Comparison of ENCODE assay signal across 9 mouse cellular contexts in genomic region chr11:30057299-30057698, GRCm38 (mm10). TPM values are rescaled to one million over a fixed set of nuclear protein-coding genes. Genes with fewer than 3 reads are reported as not detected.
DNase-seq lines count a peak whose midpoint lies in the region; ATAC-seq and TF ChIP-seq lines count a peak whose summit lies in the region.
"Had no signal": no experiment of that assay in that cellular context is flagged by ENCODE, and none has a peak within 500 bp of the region (broad histone marks: within the 10 kb centered on the region; RNA-seq: fewer than 3 reads in every experiment).

No protein-coding gene starts in this region.

- peak overlapping the region; percentile 19; the same call in 1 of the 2 replicates for H3K9ac ChIP-seq in MEL (ENCODE audit: control insufficient read depth, low read depth, low read length, poor library complexity, severe bottlenecking)
- H3K9ac ChIP-seq: midbrain, embryonic 12.5 days had no signal

- H3K4me1 ChIP-seq in MEL (ENCODE audit: control insufficient read depth in 1 of 2, insufficient read depth in 2 of 2, low read length in 2 of 2), result peaks cover 0 to 4% of the 10 kb centered on the region in 2 experiments; a peak in 1 of 4 replicates
- H3K4me1 ChIP-seq: midbrain, embryonic 12.5 days had no signal

- H3K27ac ChIP-seq in left cerebral cortex, adult 2 months, result no peak overlapping the region
- no peak overlapping the region for H3K27ac ChIP-seq in MEL (ENCODE audit: control insufficient read depth, low read depth, low read length)
- H3K27ac ChIP-seq: midbrain, embryonic 12.5 days had no signal

- intact Hi-C loops in left cerebral cortex, adult 2 months (cut with DNase I), result no loop called here
- intact Hi-C loops in left cerebral cortex, postnatal 4 days (cut with DNase I), result no loop called here

- no peak for TF ChIP-seq EP300 in MEL (IDR thresholded peaks at IDR 0.05; ENCODE audit: low read depth in 1 of 2, low read length in 2 of 2)

- H3K9me3 ChIP-seq in MEL (replicated peaks; ENCODE audit: insufficient read depth, low read length), result no peaks in the 10 kb centered on the region
- H3K9me3 ChIP-seq: midbrain, embryonic 12.5 days had no signal

- no peak for DNase-seq in left cerebral cortex, adult 2 months (ENCODE audit: extremely low spot score in 1 of 2, low spot score in 2 of 2)
- DNase-seq in left cerebral cortex, postnatal 4 days, result no peak
- DNase-seq in MEL (ENCODE audit: low read depth, low spot score), result peak; percentile 80
- peak; percentile 18 for DNase-seq in brain, embryonic 14.5 days (ENCODE audit: low read depth)
- DNase-seq in gastrocnemius, postnatal 4 days (ENCODE audit: low spot score in 2 of 2), result no peak
- no peak for DNase-seq in adrenal gland, adult 18-20 months (ENCODE audit: low spot score in 2 of 2)

- H3K36me3 ChIP-seq in MEL (ENCODE audit: control insufficient read depth in 1 of 2, insufficient read depth in 2 of 2, low read length in 2 of 2), result no peaks in the 10 kb centered on the region
- H3K36me3 ChIP-seq: midbrain, embryonic 12.5 days had no signal

- H3K27me3 ChIP-seq in MEL (ENCODE audit: control insufficient read depth in 1 of 2, insufficient read depth in 2 of 2, low read length in 2 of 2), result peaks cover 0 to 2% of the 10 kb centered on the region in 2 experiments; a peak in 1 of 4 replicates
- H3K27me3 ChIP-seq: midbrain, embryonic 12.5 days had no signal

- H3K79me2 ChIP-seq in MEL (ENCODE audit: control insufficient read depth, insufficient read depth, low read length, poor library complexity), result no peaks in the 10 kb centered on the region

- TF ChIP-seq RAD21 in MEL (IDR thresholded peaks at IDR 0.05; ENCODE audit: low read depth, low read length), result peak; percentile 75

- TF ChIP-seq CTCF in left cerebral cortex, adult 2 months (IDR thresholded peaks at IDR 0.05), result peak; percentile 25
- TF ChIP-seq CTCF in MEL (IDR thresholded peaks at IDR 0.05 in 2 of 3, conservative IDR thresholded peaks at IDR 0.05 in 1 of 3; ENCODE audit: control insufficient read depth in 1 of 3, insufficient read depth in 1 of 3, low read depth in 2 of 3, low read length in 3 of 3, poor library complexity in 1 of 3, severe bottlenecking in 1 of 3), result peak; percentile 40 to 85 (median 81)
- peak; percentile 34; the same call in 1 of the 2 replicates for TF ChIP-seq CTCF in brain, embryonic 14.5 days (IDR thresholded peaks at IDR 0.05; ENCODE audit: borderline replicate concordance, extremely low read depth, insufficient read depth, insufficient read length)

- no peak overlapping the region for H3K4me3 ChIP-seq in left cerebral cortex, adult 2 months
- peak overlapping the region; percentile 36 to 53 for H3K4me3 ChIP-seq in MEL (ENCODE audit: control insufficient read depth in 1 of 2, insufficient read depth in 1 of 2, low read depth in 2 of 2, low read length in 2 of 2)
- H3K4me3 ChIP-seq: erythroblast, embryonic 14.5 days; midbrain, embryonic 12.5 days had no signal

- no peak for TF ChIP-seq POLR2A in MEL (IDR thresholded peaks at IDR 0.05; ENCODE audit: control insufficient read depth in 1 of 2, insufficient read depth in 1 of 2, low read depth in 1 of 2, low read length in 2 of 2, poor library complexity in 1 of 2)
- no peak for TF ChIP-seq POLR2A in brain, embryonic 14.5 days (IDR thresholded peaks at IDR 0.05; ENCODE audit: borderline replicate concordance, extremely low read depth, insufficient read depth, insufficient read length, poor library complexity, severe bottlenecking)

- ATAC-seq in megakaryocyte, adult 5-6 weeks (ENCODE audit: poor library complexity, severe bottlenecking), result peak; percentile 85

TF ChIP-seq in MEL, 35 proteins besides CTCF, POLR2A, EP300 and RAD21:
- no peak for TF ChIP-seq USF2 (IDR thresholded peaks at IDR 0.05; ENCODE audit: borderline replicate concordance in 1 of 2, insufficient read depth in 1 of 2, low read depth in 1 of 2, low read length in 2 of 2)
- no peak for TF ChIP-seq GABPA (IDR thresholded peaks at IDR 0.05; ENCODE audit: low read depth, low read length)
- 0 out of 2 replicates have a peak, but pooled peaks have one; percentile 10 for TF ChIP-seq NRF1 (IDR thresholded peaks at IDR 0.05; ENCODE audit: insufficient read depth, low read depth, low read length, poor library complexity, severe bottlenecking)
- TF ChIP-seq ZMIZ1 (IDR thresholded peaks at IDR 0.05; ENCODE audit: low read depth, low read length), result no peak
- TF ChIP-seq TAL1 (IDR thresholded peaks at IDR 0.05; ENCODE audit: low read length), result no peak
- TF ChIP-seq SMC3 (IDR thresholded peaks at IDR 0.05; ENCODE audit: low read depth, low read length), result peak; percentile 90
- TF ChIP-seq MXI1 (IDR thresholded peaks at IDR 0.05; ENCODE audit: low read depth, low read length), result no peak
- TF ChIP-seq RCOR1 (IDR thresholded peaks at IDR 0.05; ENCODE audit: low read depth, low read length), result peak; percentile 61; the same call in 1 of the 2 replicates
- TF ChIP-seq ZC3H11A (IDR thresholded peaks at IDR 0.05; ENCODE audit: low read depth, low read length), result peak; percentile 72

RNA-seq across cellular contexts. Expression of gene Eml6, which starts 31.5 kb away (rescaled TPM):
- total RNA-seq in left cerebral cortex, adult 2 months (2021), result 10 to 100 TPM; 19.7 to 24.0 TPM
- 10 to 100 TPM; 21.6 to 25.0 TPM for total RNA-seq in left cerebral cortex, postnatal 4 days (2021)
- 2.5 and 2.7 TPM in 2 replicates for total RNA-seq in MEL (2012; rRNA removed)
- polyA plus RNA-seq in MEL (2012; ENCODE audit: insufficient read depth in 1 of 2, insufficient read length in 2 of 2, low read depth in 1 of 2, low replicate concordance in 2 of 2, missing spikeins in 1 of 2), result 1 to 10 TPM in 1 of 2 experiments, not detected in 1; 2.8 TPM
- 11.5 and 17.1 TPM in 2 replicates for polyA plus RNA-seq in brain, embryonic 14.5 days (2012; rRNA removed)
- total RNA-seq in megakaryocyte, adult 5-6 weeks (2015), result 1.9 and 2.1 TPM in 2 replicates
- 2.3 and 4.0 TPM in 2 replicates for total RNA-seq in megakaryocyte, adult 5-6 weeks (2017)
- total RNA-seq in gastrocnemius, postnatal 4 days (2021), result 1 to 10 TPM; 3.2 to 3.3 TPM
- total RNA-seq in adrenal gland, adult 18-20 months (2021), result 1 to 10 TPM; 3.6 to 3.8 TPM
- polyA plus RNA-seq: erythroblast, embryonic 14.5 days had no signal

Comparison
In these comparisons a context has a peak if more than half of its experiments do, and no peak if none do; other contexts are left out.
1. DNase-seq: peak in MEL (single experiment) and brain, embryonic 14.5 days (single experiment); none in left cerebral cortex, adult 2 months (0 of 2), left cerebral cortex, postnatal 4 days (single experiment), gastrocnemius, postnatal 4 days (0 of 2) and adrenal gland, adult 18-20 months (0 of 2).
2. CTCF ChIP-seq: peak in every context shown above with its lines; median percentile 81 in MEL; 34 in brain, embryonic 14.5 days; 25 in left cerebral cortex, adult 2 months.